Mouse (Mus musculus) G1E (cell line): ENCODE results near the gene Stoml1. TPM values are rescaled to one million over a fixed set of nuclear protein-coding genes. Genes with fewer than 3 reads are reported as not detected.
"Not testable (repeated sequence)": the region's sequence is repeated elsewhere in the genome, so short reads cannot be mapped to it uniquely, and the experiment has no call there.

Source experiments
- ATAC-seq: 2 replicates; pipeline ENCODE4 v1.8.0; 2016; ENCODE audit warnings: mild to moderate bottlenecking; ENCODE audit not compliant: insufficient number of reproducible peaks, poor library complexity, low FRiP score, severe bottlenecking; ENCODE audit errors: extremely low read depth
- DNase-seq: peaks from one replicate; pipeline ENCODE4 v3.0.0; 2012; ENCODE audit warnings: low spot score
- H3K27me3 ChIP-seq: 2 replicates; pipeline ENCODE4 v1.6.1; 2012; ENCODE audit warnings: mild to moderate bottlenecking, low read length, inconsistent platforms; ENCODE audit not compliant: insufficient read depth
- H3K36me3 ChIP-seq: replicated peaks from 2 replicates; pipeline ENCODE3; 2012; ENCODE audit warnings: mild to moderate bottlenecking, inconsistent platforms
- H3K4me1 ChIP-seq: 2 replicates; pipeline ENCODE4 v1.6.1; 2012; ENCODE audit warnings: low read depth, low read length, inconsistent platforms, mixed read lengths; ENCODE audit not compliant: insufficient read depth
- H3K4me3 ChIP-seq: 2 replicates; pipeline ENCODE4 v1.5.1; 2012; ENCODE audit warnings: low read depth, mild to moderate bottlenecking, inconsistent platforms, low read length, moderate library complexity, mixed read lengths
- H3K9me3 ChIP-seq: replicated peaks from 2 replicates; pipeline ENCODE4 v1.6.1; 2012; ENCODE audit warnings: inconsistent platforms
- CTCF ChIP-seq: IDR thresholded peaks from 2 replicates; pipeline ENCODE4 v1.5.1; 2012; ENCODE audit warnings: low read depth, low read length, inconsistent platforms, mixed read lengths
- GATA1 ChIP-seq: IDR thresholded peaks from 2 replicates; pipeline ENCODE4 v1.6.1; 2012; ENCODE audit warnings: borderline replicate concordance, low read length, inconsistent platforms, mixed read lengths
- GATA2 ChIP-seq: IDR thresholded peaks from 2 replicates; pipeline ENCODE4 v1.6.1; 2012; ENCODE audit warnings: low read depth, low read length, inconsistent platforms, borderline replicate concordance
- POLR2AphosphoS5 ChIP-seq: IDR thresholded peaks from 2 replicates; pipeline ENCODE4 v1.6.1; 2012; ENCODE audit warnings: low read depth, low read length, inconsistent platforms; ENCODE audit not compliant: insufficient replicate concordance
- TAL1 ChIP-seq: conservative IDR thresholded peaks from 2 replicates; pipeline ENCODE4 v1.6.1; 2012; ENCODE audit warnings: low read depth, low read length, inconsistent platforms, mixed read lengths
- polyA plus RNA-seq: library from polyadenylated mRNA; stranded (reverse); fragments of >175 nt; gene quantifications from 2 replicates; pipeline ENCODE4 v1.2.3, GENCODE M21; 2012
- total RNA-seq, 2 experiments: library from RNA; stranded (forward) in 1 of 2; stranded (reverse) in 1 of 2; fragments of 200-1000 nt in 1 of 2; fragments of >200 nt in 1 of 2; fragmentation: Nextera tagmentation in 1 of 2; gene quantifications; 2 replicates each; pipeline ENCODE4 v1.2.3; 2014 to 2017

Stoml1 gene
- total and polyA plus RNA-seq, 3 experiments = 6.4 to 8.8 (median 7.4) TPM

DNA sequence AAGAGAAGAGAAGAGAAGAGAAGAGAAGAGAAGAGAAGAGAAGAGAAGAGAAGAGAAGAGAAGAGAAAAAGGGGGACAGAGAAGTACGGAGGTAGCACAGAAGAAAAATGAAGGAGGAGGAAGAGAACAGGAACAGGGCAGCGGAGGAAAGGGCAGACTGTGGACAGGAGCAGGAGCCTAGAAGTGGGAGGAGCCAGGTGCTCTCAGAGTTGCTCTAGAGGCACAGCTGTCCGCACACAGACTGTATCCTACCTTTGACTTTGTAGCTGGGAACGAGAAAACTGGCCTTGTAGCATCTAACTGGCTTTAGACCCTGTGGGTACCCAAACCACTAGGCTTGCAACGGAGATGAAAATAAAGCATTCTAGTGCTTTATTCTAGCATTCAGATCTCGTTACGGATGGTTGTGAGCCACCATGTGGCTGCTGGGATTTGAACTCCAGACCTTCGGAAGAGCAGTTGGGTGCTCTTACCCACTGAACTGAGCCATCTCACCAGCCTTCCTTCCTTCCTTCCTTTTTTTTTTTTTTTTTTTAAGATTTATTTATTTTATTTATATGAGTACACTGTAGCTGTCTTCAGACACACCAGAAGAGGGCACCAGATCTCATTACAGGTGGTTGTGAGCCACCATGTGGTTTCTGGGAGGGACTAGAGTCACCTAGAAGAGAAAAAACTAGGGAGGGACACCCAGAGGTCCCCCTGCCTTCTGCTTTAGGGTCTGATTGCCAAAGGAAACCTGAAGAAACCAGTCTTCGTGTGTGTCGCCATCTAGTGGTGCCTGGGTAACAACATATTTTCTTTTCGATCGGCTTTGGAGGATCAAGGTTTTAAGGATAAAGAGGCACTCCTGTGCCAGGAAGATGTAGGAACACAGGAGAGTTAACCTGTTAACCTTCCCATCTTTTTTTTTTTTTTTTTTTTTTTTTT is 15.7 kb downstream of the Stoml1 start:
- no peaks in the 10 kb centered on the region for H3K36me3 ChIP-seq
- H3K4me1 ChIP-seq = peaks cover 49% of the 10 kb centered on the region
- ATAC-seq = no peak; the same call in 1 of the 2 replicates
- no peak overlapping the region for H3K4me3 ChIP-seq
- TF ChIP-seq POLR2AphosphoS5 = no peak
- peak; percentile 64 for TF ChIP-seq CTCF
- TF ChIP-seq TAL1 = no peak
- peak; percentile 44 for DNase-seq
- H3K27me3 ChIP-seq = 0 out of 2 replicates have a peak, but pooled peaks cover 3% of the 10 kb centered on the region
- no peaks in the 10 kb centered on the region for H3K9me3 ChIP-seq

DNA sequence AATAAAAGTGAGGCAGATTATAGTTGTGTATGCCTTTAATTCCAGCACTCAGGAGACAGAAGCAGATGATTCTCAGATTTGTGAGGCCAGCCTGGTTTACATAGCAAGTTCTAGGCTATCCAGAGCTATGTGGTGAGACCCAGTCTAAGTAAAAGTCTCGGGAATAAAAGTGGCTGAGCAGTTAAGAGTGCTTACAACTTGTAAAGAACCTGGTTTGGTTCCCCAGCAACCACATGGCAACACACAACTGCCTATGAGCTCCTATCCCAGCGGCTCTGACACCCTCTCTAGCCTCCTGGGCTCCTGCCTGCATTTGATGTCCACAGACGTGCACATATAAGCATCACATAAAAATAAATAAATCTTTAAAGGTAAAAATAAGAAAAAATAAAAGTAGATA is 17.1 kb downstream of the Stoml1 start:
- ATAC-seq = no peak
- 0 out of 2 replicates have a peak, but pooled peaks cover 3% of the 10 kb centered on the region for H3K27me3 ChIP-seq

DNA sequence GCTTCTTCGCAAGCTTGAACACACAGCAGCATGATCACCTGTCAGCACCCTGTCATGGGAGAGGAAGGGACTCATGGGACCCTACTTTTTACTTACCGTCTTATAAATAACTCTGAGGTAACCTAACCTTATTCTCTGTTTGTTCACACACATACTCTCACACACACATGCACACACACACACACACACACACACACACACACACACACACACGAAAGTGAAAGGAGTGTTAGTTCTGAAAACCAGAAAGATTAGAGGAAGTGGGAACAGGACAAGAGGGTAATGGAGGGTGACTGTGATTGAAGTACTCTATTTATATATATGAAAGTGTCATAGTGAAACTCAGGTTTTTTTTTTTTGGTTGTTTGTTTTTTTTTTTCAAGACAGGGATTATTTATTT is 18.1 kb downstream of the Stoml1 start:
- ATAC-seq = no peak
- no peak for DNase-seq
- Histone ChIP-seq H3K9me3 (no peaks in the 10 kb centered on the region), H3K27me3 (0 out of 2 replicates have a peak, but pooled peaks cover 3% of the 10 kb centered on the region), H3K4me1 (peaks cover 66% of the 10 kb centered on the region), H3K36me3 (no peaks in the 10 kb centered on the region), H3K4me3 (no peak overlapping the region)
- TF ChIP-seq GATA1 (no peak), POLR2AphosphoS5 (no peak), CTCF (no peak), GATA2 (no peak), TAL1 (no peak)

More for the DNA sequence above, 17.1 kb downstream of the Stoml1 start:
- no peaks in the 10 kb centered on the region for H3K9me3 ChIP-seq
- TF ChIP-seq TAL1 (no peak), CTCF (no peak), GATA1 (no peak)
- H3K4me3 ChIP-seq = no peak overlapping the region
- peaks cover 63% of the 10 kb centered on the region for H3K4me1 ChIP-seq
- DNase-seq = no peak
- H3K36me3 ChIP-seq = no peaks in the 10 kb centered on the region

DNA sequence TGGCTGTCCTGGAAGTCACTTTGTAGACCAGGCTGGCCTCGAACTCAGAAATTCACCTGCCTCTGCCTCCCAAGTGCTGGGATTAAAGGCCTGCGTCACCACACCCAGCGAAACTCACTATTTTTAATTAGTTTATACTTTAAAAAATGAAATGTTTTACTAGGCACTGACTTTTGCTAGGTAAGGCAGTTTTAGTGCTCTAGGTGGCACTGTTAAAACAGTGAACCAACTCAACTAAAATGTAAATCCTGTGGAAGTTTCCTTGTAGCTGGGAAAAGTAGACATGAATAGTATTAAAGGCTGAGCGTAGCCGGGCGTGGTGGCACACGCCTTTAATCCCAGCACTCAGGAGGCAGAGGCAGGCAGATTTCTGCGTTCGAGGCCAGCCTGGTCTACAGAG is 18.6 kb downstream of the Stoml1 start:
- not testable (repeated sequence) for H3K36me3 ChIP-seq, H3K27me3 ChIP-seq, DNase-seq, ATAC-seq, H3K9me3 ChIP-seq, H3K4me3 ChIP-seq
- H3K4me1 ChIP-seq = peaks cover 65% of the 10 kb centered on the region

DNA sequence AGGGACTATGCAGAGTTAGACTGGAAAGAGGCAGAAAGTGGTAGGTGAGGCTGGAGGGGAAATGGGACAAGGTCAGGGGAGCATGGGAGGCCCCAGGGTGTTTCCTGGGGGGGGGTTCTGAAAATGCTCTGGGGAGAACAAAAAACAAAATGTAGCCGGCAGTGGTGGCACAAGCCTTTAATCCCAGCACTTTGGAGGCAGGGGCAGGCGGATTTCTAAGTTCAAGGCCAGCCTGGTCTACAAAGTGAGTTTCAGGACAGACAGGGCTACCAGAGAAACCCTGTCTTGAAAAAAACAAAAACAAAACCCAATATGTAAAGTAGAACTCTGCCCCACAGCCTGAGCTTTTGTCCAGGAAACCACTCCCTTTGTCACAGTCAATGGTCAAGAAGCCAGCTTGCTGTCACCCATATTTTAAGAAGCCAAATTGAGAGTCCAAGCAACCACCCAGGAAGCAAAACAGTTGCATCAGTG is 19.1 kb downstream of the Stoml1 start:
- ATAC-seq (no peak), DNase-seq (no peak)
- 0 out of 2 replicates have a peak, but pooled peaks cover 3% of the 10 kb centered on the region for H3K27me3 ChIP-seq
- peaks cover 60% of the 10 kb centered on the region for H3K4me1 ChIP-seq
- H3K4me3 ChIP-seq = no peak overlapping the region
- H3K36me3 ChIP-seq = no peaks in the 10 kb centered on the region
- H3K9me3 ChIP-seq = no peaks in the 10 kb centered on the region
- TF ChIP-seq GATA2 (no peak), POLR2AphosphoS5 (no peak), TAL1 (no peak), GATA1 (no peak), CTCF (no peak)

DNA sequence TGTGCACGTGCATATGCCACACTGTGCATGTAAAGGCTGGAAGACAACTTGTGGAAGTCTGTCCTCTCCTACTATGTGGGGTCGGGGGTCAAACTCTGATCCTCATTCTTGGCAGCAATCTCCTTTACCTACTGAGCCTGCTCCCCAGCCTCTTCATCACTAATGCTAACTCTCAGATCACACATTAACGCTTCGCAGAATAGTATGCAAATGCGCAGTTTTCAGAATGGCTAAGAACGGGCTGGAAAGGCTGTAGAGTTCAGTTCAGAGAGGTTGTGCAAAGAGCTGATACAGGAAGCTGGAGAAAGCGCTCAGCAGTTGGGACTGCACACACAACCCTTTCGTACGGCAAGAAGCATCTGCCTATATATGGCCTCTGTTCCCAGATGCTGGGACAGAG is 19.9 kb downstream of the Stoml1 start:
- H3K4me1 ChIP-seq = peaks cover 57% of the 10 kb centered on the region
- 0 out of 2 replicates have a peak, but pooled peaks cover 3% of the 10 kb centered on the region for H3K27me3 ChIP-seq
- no peaks in the 10 kb centered on the region for H3K9me3 ChIP-seq
- no peaks in the 10 kb centered on the region for H3K36me3 ChIP-seq
- no peak for ATAC-seq
- no peak for DNase-seq
- TF ChIP-seq GATA1 (no peak), POLR2AphosphoS5 (no peak), CTCF (no peak), GATA2 (no peak), TAL1 (no peak)
- no peak overlapping the region for H3K4me3 ChIP-seq

DNA sequence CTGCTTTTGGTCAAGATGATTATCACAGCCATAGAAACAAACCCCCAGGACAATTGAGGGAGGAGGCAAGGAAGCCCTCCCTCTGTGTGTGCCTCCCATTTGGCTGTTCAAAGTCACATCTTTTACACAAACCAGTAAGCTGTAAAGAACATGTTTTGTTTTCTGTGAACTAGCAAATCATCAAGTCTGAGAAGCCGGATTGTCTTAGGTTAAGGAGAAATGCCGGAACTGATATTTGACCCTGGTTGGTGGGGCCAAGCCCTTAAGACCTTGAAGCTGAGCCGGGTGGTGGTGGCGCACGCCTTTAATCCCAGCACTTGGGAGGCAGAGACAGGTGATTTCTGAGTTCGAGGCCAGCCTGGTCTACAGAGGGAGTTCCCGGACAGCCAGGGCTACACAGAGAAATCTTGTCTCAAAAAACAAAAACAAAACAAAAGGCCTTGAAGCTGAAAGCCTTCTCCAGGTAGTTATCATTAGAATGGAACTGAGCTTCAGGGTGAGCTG is 21.2 kb downstream of the Stoml1 start:
- peaks cover 59% of the 10 kb centered on the region for H3K4me1 ChIP-seq
- no peak for TF ChIP-seq GATA2
- no peak for TF ChIP-seq POLR2AphosphoS5

More for the DNA sequence above, 21.2 kb downstream of the Stoml1 start:
- Histone ChIP-seq H3K4me3 (no peak overlapping the region), H3K9me3 (no peaks in the 10 kb centered on the region), H3K36me3 (no peaks in the 10 kb centered on the region), H3K27me3 (0 out of 2 replicates have a peak, but pooled peaks cover 3% of the 10 kb centered on the region)
- no peak for DNase-seq
- no peak for ATAC-seq
